Mouse (Mus musculus) brain, adult 2 months (tissue): ENCODE results near the gene Rasgef1a.

ENCODE experiments used
- DNase-seq: peaks from one replicate; pipeline ENCODE4 v3.0.0; 2011; ENCODE audit warnings: low read depth, low spot score

The Rasgef1a gene

GRCm38 (mm10) chr6:118010756-118011615, at the start of gene Rasgef1a:
Gene Rasgef1a, plus strand, starts transcription at chr6:118011438.
- DNase-seq = peak; percentile 70

GRCm38 (mm10) chr6:117963201-117963600, 48.0 kb upstream of the Rasgef1a start:
- no peak for DNase-seq

DNA sequence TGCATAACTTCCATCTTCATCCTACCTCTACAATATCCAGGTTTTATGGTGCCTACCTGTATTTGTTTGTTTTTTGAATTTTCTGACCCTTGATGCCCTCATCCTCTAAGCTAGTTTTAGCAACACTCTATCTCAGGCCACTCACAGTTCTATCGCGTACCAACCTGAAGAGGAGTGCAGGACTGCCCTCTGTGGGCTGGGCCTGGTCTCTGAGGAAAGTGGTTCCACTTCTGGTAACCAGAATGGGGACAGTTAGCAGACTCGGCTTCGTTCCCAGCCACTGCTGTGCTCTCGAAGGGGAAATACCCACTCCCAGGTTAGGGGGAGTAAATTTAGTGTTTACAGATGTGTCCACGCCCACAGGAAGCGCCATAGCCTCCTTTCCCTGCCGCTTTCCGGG, 44.5 kb upstream of the Rasgef1a start:
- no peak for DNase-seq

- DNase-seq = no peak
Observed at GRCm38 (mm10) chr6:117987173-117987572, 24.1 kb upstream of the Rasgef1a start.

- peak; percentile 68 for DNase-seq
Observed at GRCm38 (mm10) chr6:117989209-117989608, 22.0 kb upstream of the Rasgef1a start.

GRCm38 (mm10) chr6:117990649-117991048, 20.6 kb upstream of the Rasgef1a start:
- no peak for DNase-seq

DNA sequence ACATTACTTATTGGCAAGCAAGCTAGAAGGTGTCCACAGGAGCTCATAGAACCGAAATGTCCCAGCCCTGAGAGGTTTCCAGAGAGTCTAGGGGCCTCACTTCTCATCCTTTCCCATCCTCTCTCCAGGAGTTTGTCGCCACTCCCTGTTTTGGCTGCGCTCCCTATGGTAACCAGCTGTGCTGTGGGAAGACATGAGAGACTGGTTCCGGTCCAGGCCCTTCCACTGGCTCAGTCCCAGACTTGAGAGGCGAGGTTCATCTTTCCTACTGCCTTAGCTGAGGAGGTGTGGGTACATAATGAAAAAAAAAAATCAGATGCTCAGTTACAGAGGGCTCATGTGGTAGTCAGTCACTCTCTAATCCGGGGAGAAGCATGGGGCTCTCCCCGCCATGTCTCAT, 19.9 kb upstream of the Rasgef1a start:
- DNase-seq = peak; percentile 81

GRCm38 (mm10) chr6:117991928-117992327, 19.3 kb upstream of the Rasgef1a start:
- peak; percentile 50 for DNase-seq

DNA sequence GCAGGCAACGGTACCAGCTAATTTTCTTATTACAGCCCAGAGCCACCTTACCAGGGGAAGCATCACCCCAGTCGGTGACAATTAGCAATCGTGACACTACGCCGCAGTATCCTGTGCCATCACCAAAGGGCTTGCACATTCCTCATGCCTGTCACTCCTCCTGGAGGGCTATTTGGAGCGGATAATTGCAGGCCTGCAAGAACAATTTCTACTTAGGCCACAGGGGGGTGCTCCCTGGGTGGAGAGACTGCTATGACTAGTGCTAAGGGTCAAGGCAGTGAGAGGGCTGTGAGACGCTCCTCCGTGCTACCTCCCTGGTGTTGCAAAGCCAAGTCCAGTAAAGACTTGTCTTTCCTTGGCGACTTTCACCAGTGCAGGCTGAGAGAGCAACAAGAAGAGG, 16.1 kb upstream of the Rasgef1a start:
- DNase-seq = peak; percentile 75

DNA sequence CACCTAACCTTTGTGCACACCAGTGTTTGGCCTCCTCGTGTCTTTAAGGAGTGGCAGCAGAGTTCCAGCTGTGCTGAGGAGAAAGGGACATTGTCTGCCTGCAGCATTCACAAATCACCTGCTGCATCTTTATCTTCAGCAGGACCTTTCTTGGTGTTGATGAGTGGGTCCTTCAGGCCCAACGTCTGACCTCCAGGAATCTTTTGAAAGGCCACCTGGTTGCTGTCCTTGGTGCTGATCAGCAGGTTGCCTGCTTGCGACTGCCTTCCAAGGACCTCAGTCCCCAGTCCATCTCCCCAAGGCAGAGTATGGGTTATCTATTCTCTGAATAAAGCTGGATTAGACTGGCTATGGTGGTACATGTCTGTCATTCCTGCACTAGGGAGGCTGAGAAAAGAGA, 10.0 kb upstream of the Rasgef1a start:
- no peak for DNase-seq

DNA sequence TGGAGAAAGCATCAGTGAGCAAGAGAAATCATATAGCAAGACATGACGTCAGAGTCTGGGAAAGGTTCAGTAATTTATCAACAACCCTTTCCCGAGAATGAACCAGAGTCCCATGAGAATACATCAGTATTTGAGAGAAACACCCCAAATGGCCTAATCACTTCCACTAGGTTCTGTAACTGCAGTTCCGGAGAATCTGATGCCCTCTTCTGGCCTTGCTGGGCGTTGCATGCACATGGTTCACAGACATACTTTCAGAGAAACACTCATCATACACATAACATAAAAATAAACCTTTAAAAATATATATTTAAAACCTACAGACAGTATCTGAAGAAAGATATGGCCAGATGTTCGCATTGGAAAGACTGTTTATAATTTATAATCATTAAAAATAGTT, 3.9 kb upstream of the Rasgef1a start:
- no peak for DNase-seq

DNA sequence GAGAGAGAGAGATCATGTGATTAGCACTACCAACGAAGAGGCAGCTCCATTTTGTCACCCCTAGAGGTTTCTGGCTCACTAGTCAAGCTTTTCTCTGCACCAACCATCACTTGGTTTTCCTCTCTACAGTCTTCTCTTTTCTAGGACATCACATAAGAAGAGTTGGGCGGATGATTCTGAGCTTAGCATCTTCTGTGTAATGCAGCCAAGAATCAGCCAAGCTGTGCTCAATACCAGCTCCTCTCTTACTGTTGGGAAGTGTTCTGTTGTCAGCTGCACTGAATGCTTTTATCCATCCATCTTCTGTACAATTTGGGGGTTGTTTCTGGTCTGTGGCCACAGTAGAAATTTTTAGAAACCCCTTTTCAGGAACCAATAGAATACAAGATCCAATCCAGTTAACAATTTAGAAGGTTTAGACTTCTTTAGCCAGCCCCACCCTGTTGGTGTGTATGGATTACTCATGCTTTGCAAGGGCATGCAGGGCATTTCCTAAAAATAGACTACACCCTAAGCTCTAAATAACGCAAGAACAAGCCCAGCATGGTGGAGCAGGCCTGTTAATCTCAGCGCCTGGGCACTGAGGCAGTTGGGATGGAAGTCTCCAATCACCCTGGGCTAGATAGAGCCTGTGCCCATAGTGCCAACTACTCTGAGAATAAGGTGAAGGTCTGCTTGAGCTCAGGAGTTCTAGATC, 3.2 kb upstream of the Rasgef1a start:
- peak; percentile 79 for DNase-seq

DNA sequence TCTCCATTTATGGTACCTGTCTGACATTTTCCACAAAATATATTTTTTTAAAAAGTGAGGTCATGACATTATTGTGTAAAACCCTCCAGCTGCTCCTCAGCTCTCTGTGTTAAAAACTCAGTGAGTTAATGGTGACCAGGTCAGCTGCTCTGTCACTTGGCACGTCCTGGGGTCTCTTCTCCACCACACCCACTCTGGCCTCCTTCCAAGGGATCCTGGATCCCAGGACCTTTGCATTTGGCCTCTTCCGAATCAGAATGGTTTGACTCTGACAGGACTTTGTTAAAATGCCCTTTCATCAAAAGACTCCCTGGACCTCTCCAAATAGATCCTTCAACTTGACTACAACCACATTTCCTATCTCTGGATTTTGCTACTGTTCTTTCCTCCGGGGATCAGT, 982 bp upstream of the Rasgef1a start:
- DNase-seq = no peak

GRCm38 (mm10) chr6:118011616-118012316, 528 bp downstream of the Rasgef1a start:
- peak; percentile 80 for DNase-seq

GRCm38 (mm10) chr6:118012317-118012700, 1.1 kb downstream of the Rasgef1a start:
- DNase-seq = no peak

- peak; percentile 98 for DNase-seq
Observed at GRCm38 (mm10) chr6:118012987-118013866, 2.0 kb downstream of the Rasgef1a start.

DNA sequence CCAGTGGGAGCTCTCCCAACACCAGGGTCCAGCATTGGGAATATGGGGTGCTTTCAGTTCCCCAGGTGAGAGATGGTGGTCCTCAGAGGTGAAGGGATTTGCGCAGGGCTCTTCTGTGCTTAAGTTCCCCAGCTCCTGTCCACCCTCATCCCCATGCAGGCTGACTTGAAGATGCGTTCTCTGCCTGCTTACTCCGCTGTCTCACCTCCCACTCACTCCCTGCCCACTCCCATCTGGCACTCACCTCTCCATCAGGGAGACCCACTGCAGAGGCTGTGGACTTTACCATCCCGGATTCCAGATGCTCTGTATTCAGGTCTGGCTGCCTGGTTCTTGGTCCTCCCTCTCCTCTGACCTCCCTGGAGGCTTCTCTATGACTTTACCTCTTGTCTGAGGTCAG, 3.6 kb downstream of the Rasgef1a start:
- DNase-seq = peak; percentile 87

DNA sequence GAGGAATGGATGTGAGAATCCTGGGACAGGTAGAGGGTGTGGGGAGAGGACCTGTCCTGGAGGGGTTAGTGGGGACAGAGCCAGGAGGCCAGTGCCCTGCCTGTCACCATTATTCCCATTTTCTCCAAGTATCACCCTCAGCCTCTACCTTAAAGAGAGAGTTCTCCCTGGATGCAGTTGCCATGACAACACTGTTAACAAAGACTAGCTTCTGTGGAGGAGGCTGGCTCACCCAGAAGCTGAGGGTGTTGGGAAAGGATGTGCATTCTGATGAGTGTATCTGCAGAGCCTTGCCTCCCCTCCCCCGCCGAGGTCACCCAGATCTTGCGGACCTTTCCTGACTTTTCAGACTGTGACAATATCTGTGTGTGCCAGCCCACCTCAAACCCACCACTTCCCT, 4.7 kb downstream of the Rasgef1a start:
- DNase-seq = peak; percentile 93

DNA sequence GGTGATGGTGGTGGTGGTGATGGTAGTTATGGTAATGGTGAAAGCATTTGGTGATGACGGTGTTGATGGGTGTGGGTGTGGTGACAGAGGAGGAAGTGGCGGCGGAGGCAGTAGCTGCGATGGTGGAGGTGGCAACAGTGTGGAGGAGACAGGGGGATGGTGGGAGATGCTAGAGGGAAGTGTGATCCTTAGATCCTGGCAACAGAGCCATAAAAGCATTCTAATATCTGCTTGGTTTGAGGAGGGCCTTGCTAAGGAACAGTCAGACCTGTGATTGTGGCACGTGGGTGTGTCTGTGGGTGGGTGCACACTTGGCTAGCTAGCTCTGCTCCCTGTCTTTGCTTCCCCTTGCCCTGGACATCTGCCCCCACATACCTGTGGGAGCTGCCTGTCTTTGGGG, 7.4 kb downstream of the Rasgef1a start:
- peak; percentile 67 for DNase-seq

DNA sequence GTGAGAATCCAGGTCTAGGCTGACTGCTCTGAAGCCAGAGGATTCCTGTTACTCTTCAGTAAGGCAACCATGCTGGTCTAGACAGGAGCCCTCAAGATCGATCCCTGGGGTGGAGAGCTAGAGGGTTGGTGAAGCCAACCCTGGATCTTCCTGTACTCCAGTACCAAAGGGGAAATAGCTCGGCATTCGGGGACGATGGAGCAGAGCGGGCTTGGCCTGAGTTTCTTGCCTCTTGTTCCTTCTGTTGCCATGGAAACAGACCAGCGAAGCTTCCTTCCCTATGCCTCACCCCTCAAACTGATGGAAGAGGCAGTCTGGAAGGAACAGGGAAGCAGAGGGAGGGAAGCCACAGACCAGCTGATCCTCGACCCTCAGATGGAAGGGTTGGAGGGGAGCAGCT, 8.3 kb downstream of the Rasgef1a start:
- DNase-seq = peak; percentile 89

DNA sequence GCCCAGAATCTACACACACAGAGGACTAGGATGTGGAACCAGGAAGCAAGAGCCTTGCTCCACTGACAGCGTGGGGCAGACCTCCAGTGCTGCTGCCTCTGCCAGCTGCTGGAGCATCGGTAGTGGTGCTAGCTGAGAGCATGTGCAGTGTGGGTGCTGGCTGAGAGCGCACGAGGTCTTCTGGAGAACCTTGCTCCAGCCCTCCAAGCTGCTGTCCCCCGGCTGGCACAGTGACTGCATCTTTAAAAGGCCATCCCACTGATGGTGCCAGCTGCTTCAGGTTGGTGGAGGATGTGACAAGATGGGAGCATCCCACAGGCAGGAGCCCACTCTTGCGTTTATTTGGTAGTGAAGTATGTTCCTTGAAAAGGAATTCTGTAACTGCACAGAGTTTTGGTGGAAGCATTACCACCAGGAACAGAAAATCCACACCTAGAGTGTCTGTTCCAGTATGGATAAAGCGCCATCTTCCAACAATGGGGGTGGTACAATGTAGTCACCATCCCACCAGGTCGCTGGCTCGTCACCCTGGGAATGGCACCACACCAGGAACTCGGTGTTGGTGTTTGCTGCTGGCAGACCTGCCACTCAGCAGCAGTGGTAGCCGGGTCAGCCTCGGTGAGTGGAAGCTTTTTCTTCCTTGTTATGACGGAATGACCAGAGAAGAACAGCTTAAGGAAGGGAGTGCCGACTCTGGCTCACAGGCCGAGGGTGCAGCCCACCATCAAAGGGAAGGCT, 11.8 kb downstream of the Rasgef1a start:
- DNase-seq = peak; percentile 91
